Mouse (Mus musculus) limb, embryonic 15.5 days (tissue): Measurements from ENCODE around the gene Supt6. TPM values are rescaled to one million over a fixed set of nuclear protein-coding genes. Genes with fewer than 3 reads are reported as not detected.
"Not testable (repeated sequence)": the region's sequence is repeated elsewhere in the genome, so short reads cannot be mapped to it uniquely, and the experiment has no call there.

Source experiments
- ATAC-seq: fragments of 200-750 bp; cut with Nextera tagmentation; 2 replicates; pipeline ENCODE4 v1.8.0; 2017; ENCODE audit warnings: low read depth, moderate TSS enrichment; ENCODE audit not compliant: insufficient number of reproducible peaks, low FRiP score, low TSS enrichment
- H3K27ac ChIP-seq: fragments of 300-500 bp; sonication (generic); 2 replicates; pipeline ENCODE4 v1.5.1; 2015; ENCODE audit warnings: moderate library complexity, mild to moderate bottlenecking, inconsistent platforms
- H3K27me3 ChIP-seq: fragments of 300-500 bp; sonication (generic); 2 replicates; pipeline ENCODE4 v1.6.1; 2015; ENCODE audit warnings: inconsistent platforms
- H3K36me3 ChIP-seq: fragments of 300-500 bp; sonication (generic); 2 replicates; pipeline ENCODE4 v1.6.1; 2015; ENCODE audit warnings: inconsistent platforms
- H3K4me1 ChIP-seq: fragments of 300-500 bp; sonication (generic); 2 replicates; pipeline ENCODE4 v1.6.1; 2015; ENCODE audit warnings: inconsistent platforms
- H3K4me2 ChIP-seq: fragments of 300-500 bp; sonication (generic); 2 replicates; pipeline ENCODE4 v1.6.1; 2015; ENCODE audit warnings: mild to moderate bottlenecking, inconsistent platforms
- H3K4me3 ChIP-seq: fragments of 300-500 bp; sonication (generic); 2 replicates; pipeline ENCODE4 v1.5.1; 2015; ENCODE audit warnings: mild to moderate bottlenecking, inconsistent platforms
- H3K9ac ChIP-seq: fragments of 300-500 bp; sonication (generic); 2 replicates; pipeline ENCODE4 v1.6.1; 2015; ENCODE audit warnings: inconsistent platforms
- H3K9me3 ChIP-seq: fragments of 300-500 bp; sonication (generic); 2 replicates; pipeline ENCODE4 v1.6.1; 2016; ENCODE audit warnings: inconsistent platforms
- WGBS: fragments of 180-500 bp; shearing (Covaris S2); methylation state at CpG from one replicate; pipeline ENCODE4 v1.1.7; 2015; 5-methylcytosine and 5-hydroxymethylcytosine counted together
- polyA plus RNA-seq: library from polyadenylated mRNA; unstranded; fragments of >200 nt; fragmentation: Nextera tagmentation; extraction: Ambion mirVana; gene quantifications from 2 replicates; pipeline ENCODE4 v1.2.1, GENCODE M21; 2015

The Supt6 gene
- polyA plus RNA-seq, 1 experiment from 2014 or later: 28.2 TPM

DNA sequence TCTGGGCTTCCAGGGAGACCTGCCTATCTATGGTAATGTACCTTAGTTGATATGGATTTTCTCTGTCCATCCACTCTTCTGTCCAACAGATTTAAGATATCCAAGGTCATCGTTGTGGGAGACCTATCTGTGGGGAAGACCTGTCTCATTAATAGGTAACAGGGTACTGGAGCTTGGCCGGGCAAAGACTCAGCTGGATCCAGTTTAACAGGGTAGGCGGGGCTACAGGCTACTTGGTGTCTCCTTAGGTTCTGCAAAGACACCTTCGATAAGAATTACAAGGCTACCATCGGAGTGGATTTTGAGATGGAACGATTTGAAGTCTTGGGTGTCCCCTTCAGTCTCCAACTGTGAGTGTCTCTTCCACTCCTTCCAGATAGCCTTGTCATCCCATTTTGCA is 55.7 kb downstream of the Supt6 start:
- WGBS: 51% methylated on average over 6 of the region's 6 CpGs
- no peak for ATAC-seq
- Histone ChIP-seq H3K4me2 (peak overlapping the region; percentile 65), H3K27ac (peak overlapping the region; percentile 99), H3K4me3 (peak overlapping the region; percentile 76), H3K36me3 (peaks cover 28% of the 10 kb centered on the region), H3K27me3 (no peaks in the 10 kb centered on the region), H3K9ac (0 out of 2 replicates have a peak overlapping the region, but pooled peaks have one; percentile 89), H3K4me1 (peaks cover 27% of the 10 kb centered on the region), H3K9me3 (no peaks in the 10 kb centered on the region)

DNA sequence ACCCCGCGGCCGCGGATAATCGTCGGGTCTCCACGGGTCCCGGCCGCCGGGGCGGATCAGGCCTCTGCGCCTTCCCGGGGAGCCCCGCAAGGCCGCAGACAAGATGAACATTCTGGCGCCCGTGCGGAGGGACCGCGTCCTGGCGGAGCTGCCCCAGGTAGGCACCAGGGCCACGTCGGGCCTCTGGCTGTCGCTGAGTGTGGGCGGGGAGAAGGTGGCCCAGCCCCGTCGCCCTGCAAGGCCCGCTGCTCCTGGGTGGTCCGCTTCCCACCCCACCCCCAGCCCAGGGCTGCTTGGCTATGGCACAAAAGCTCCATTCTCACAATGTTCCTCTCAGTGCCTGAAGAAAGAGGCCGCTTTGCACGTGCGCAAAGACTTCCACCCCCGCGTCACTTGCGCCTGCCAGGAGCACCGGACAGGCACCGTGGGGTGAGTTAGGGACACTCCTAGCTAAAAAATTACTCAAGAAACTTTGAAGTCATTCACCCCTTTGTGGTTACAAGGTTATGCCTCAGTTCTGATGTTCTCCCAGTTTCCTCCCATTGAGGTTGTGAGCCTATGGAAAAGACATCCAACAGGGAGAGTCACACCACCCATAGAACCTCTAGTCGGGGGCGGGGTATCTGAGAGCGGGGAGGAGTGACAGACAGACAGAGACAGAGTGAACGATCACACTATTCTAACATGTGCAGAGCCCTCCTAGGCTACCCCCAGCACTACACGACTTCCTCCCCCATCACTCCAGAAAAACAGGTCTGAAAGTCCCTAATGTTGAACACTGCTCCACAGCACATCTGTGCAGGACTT is 56.4 kb downstream of the Supt6 start:
- H3K4me2 ChIP-seq: peak overlapping the region; percentile 65
- peaks cover 21% of the 10 kb centered on the region for H3K4me1 ChIP-seq
- H3K9ac ChIP-seq: peak overlapping the region; percentile 89
- H3K9me3 ChIP-seq: no peaks in the 10 kb centered on the region
- ATAC-seq: peak; percentile 68; the same call in 1 of the 2 replicates
- H3K27me3 ChIP-seq: no peaks in the 10 kb centered on the region
- peak overlapping the region; percentile 76 for H3K4me3 ChIP-seq
- peak overlapping the region; percentile 99 for H3K27ac ChIP-seq
- under 1% methylated on average over 42 of the region's 42 CpGs for WGBS
- peaks cover 28% of the 10 kb centered on the region for H3K36me3 ChIP-seq

DNA sequence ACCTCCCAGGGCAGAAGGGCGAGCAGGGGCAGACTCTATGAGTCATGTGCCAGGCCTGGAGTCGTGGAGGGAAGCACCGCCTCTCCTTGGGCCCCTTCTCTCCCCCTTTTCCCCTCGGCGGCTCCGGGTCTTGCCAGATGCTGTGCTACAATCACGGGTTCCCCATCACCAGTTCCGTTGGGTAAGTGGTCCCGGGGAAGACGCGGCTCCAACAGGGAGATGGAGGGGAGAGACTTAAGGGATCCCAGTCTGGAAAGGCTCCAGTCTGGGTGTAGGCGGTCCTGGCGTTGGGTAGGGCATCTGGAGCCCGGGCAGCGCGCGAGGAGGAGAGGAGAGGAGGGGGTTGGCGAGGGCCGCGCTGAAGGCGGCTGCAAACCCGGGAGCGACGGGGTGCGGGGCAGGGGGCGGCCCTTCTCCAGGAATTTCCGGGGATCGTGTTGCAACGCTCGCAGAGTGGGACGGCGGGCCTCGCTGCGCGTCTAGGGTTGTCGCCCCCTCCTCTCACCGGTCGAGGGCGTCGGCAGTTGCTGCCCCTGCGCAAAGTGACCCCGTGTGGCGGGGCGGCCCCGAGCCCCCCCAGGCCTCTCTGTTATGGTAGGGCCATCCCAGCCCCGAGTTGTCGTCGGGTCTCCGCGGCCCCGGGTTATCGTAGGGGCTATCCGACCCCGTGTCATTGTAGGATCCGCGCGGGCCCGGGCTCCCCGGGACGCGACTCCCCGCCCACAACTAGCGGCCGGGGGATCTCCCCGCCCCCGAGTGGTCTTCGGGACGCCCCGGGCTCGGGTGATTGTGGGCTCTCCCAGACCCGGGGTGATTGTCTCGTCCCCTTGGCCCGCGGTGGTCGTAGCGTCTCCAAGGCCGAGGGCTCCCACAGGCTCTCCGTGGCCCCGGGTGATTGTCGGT is 57.2 kb downstream of the Supt6 start, which contains the start of gene Rab34:
Gene Rab34, plus strand, starts transcription at position 100 of the 903 bp plus-strand sequence.
- under 1% methylated on average over 78 of the region's 80 CpGs for whole genome bisulfite sequencing
- H3K9ac ChIP-seq: peak within 1 kb of the TSS; percentile 89
- peak within 1 kb of the TSS; percentile 99 for H3K27ac ChIP-seq
- peaks cover 23% of the 10 kb centered on the region for H3K4me1 ChIP-seq
- H3K36me3 ChIP-seq: peaks cover 28% of the 10 kb centered on the region
- H3K27me3 ChIP-seq: no peaks in the 10 kb centered on the region
- H3K4me3 ChIP-seq: peak within 1 kb of the TSS; percentile 76
- H3K4me2 ChIP-seq: peak within 1 kb of the TSS; percentile 65
- no peaks in the 10 kb centered on the region for H3K9me3 ChIP-seq
- ATAC-seq: peak; percentile 90

DNA sequence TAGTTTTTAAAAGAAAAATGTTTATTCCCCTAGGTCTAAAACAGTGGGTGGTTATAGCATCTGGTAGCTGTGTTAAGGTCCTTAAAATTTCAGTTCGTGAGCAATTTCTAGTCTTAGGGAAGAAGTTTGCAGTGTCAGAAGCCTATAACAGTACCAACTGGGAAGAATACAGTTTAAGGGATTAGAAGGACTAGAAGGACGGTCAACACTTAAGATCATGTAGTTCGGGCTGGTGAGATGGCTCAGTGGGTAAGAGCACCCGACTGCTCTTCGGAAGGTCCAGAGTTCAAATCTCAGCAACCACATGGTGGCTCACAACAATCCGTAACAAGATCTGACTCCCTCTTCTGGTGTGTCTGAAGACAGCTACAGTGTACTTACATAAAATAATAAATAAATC is 61.1 kb downstream of the Supt6 start:
- not testable (repeated sequence) for H3K9ac ChIP-seq, H3K4me3 ChIP-seq, ATAC-seq, H3K4me2 ChIP-seq, H3K27ac ChIP-seq, H3K9me3 ChIP-seq, H3K27me3 ChIP-seq
- H3K4me1 ChIP-seq: peaks cover 34% of the 10 kb centered on the region
- peaks cover 24% of the 10 kb centered on the region for H3K36me3 ChIP-seq
- 94% methylated on average over 6 of the region's 6 CpGs for WGBS

DNA sequence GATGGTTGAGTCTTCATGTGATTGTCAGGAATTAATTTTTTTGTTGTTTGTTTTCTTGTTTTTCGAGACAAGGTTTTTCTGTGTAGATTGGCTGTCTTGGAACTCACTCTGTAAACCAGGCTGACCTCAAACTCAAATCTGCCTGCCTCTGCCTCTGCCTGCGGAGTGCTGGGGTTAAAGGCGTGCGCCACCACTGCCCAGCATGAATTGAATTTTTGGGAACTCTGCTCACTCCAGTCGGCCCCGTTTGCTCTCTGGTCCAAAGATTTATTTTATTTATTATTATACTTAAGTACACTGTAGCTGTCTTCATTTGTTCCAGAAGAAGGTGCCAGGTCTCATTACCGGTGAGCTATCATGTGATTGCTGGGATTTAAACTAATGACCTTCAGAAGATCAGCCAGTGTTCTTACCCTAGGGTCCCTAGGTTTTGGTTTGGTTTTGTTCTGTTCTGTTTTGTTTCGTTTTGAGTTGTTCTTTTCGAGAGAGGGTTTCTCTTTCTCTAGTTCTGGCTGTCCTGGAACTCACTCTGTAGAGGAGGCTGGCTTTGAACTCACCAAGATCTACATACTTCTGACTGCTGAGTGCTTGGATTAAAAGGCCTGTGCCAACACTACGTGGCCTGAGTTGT is 61.8 kb downstream of the Supt6 start:
- no peaks in the 10 kb centered on the region for H3K9me3 ChIP-seq
- peaks cover 28% of the 10 kb centered on the region for H3K36me3 ChIP-seq
- peak overlapping the region; percentile 93 for H3K4me3 ChIP-seq
- WGBS: 49% methylated on average over 10 of the region's 10 CpGs
- no peak for ATAC-seq
- no peak overlapping the region for H3K9ac ChIP-seq
- H3K4me2 ChIP-seq: peak overlapping the region; percentile 47
- peaks cover 37% of the 10 kb centered on the region for H3K4me1 ChIP-seq
- H3K27me3 ChIP-seq: no peaks in the 10 kb centered on the region
- peak overlapping the region; percentile 96 for H3K27ac ChIP-seq

DNA sequence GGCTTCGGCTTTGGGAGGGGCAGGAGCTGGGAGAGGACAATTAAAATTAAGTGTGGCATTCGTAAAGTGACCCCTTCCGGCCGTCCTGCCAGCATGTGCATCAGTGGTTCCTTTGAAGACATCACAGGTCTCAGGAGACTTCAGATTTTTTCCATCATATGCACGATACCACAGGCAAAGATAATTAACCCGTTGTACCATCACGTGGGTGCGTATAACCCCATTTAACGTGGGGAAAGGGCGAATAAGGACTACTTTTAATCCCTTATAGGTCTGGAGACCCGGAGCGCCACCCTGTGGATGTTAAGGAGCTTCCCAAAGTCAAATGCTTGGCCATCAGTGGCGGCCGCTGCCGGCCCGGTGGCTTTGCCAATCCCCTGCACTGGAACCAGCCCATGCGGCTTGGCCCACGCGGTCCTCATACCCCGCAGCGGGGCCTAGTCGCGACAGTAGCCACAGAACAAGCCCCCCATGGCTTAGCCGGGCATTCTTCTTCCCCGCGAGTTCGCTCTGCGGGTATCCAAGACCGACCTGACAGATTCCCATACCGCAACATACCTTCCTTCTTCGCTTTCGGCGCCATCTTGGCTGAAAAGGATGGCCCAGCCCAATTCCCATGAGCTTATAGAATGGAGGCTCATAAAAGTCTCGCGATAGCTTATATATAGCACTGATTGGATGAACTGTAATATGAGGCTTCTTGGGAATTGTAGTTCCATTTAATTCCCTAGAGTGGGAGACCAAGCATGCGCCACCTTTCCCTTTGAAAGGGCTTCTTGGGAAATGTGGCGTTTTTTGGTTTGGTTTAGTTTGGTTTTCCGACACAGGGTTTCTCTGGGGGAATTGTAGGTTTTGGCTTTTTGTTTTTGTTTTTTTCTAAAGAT is 62.6 kb downstream of the Supt6 start, which contains the start of gene Rpl23a:
Gene Rpl23a, minus strand, starts transcription at position 624 of the 884 bp plus-strand sequence.
- under 1% methylated on average over 38 of the region's 38 CpGs for WGBS

DNA sequence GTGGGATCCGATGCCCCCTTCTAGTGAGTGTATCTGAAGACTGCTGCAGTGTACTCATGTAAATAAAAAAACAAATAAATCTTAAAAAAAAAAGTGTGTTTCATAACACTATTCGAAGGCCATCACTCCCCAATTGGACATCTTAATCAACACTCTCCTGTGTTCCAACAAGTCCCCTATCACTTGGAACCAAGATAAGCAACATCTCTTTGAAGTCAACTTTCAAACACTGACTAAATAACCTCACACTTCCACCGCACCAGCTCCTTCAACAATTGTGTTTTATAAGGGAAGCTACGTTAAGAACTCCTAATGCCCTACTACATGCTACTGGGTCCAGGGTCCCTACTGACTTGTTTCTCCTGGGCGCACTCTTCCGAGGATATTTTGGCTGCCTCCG is 63.3 kb downstream of the Supt6 start:
- no peak for ATAC-seq

More for the DNA sequence above, 62.6 kb downstream of the Supt6 start, which contains the start of gene Rpl23a:
- Histone ChIP-seq H3K27me3 (no peaks in the 10 kb centered on the region), H3K4me1 (peaks cover 38% of the 10 kb centered on the region), H3K9ac (peak within 1 kb of the TSS; percentile 87), H3K27ac (peak within 1 kb of the TSS; percentile 96), H3K36me3 (peaks cover 28% of the 10 kb centered on the region), H3K4me2 (peak within 1 kb of the TSS; percentile 49), H3K9me3 (no peaks in the 10 kb centered on the region), H3K4me3 (peak within 1 kb of the TSS; percentile 93)
- peak; percentile 88 for ATAC-seq

DNA sequence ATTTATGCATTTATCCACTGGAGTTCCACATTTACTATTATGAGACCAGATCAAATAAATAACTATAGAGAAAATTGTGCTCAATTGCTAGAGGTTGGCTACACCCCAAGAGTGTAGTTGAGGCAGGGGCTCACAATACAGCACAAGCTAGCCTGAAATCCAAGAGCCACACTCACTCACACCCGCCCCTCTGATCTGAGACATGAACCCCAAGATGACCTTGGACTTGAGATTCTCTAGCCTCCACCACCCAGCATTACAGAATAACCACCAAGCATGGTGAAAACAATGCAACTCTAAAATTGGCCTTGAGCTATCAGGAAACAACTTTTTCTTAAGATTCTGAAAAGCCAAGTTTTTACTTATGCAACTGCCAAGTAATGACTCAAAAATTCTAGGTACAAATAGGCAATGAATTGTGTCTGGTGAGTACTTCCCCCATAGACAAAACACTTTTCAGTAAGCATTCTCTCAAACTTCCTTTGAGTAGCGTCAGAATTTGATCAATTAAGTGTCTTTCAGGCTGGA is 63.9 kb downstream of the Supt6 start:
- Histone ChIP-seq H3K4me3 (peak overlapping the region; percentile 93), H3K27ac (no peak overlapping the region)

More for the DNA sequence above, 63.3 kb downstream of the Supt6 start:
- H3K4me3 ChIP-seq: peak overlapping the region; percentile 93
- H3K4me2 ChIP-seq: peak overlapping the region; percentile 49
- 9% methylated on average over 7 of the region's 7 CpGs for WGBS
- H3K4me1 ChIP-seq: peaks cover 41% of the 10 kb centered on the region
- no peaks in the 10 kb centered on the region for H3K9me3 ChIP-seq
- peak overlapping the region; percentile 87 for H3K9ac ChIP-seq
- peaks cover 28% of the 10 kb centered on the region for H3K36me3 ChIP-seq
- H3K27ac ChIP-seq: 0 out of 2 replicates have a peak overlapping the region, but pooled peaks have one; percentile 96
- H3K27me3 ChIP-seq: no peaks in the 10 kb centered on the region

DNA sequence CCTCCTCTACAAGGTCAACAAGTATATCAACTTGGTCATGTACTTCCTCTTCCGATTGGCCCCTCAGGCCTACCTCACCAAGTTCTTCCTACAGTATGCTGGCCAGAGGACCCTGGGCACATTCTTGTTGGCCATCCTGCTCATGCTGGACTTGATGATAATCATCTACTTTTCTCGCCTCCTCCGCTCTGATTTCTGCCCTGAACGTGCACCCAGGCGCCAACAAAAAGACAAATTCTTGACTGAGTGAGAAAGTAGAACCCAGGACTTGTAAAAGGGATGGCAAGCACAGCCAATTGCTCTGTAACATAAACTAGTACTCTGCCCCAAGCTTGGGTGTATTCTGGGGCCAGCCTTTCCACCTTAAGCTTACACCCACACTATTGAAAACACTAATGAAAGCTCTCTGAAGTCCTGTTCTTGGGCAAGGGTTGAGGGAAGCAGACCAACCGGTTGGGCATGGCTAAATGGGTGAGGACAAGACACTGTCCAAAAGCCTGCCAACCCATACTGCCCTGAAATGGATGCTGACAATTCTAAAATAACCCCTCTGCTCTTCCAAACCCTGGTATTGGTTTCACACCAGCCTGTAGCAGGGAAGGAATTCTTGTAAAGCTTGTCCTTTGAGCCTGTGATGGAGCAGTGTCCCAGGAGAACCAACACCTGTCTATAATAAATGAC is 65.6 kb downstream of the Supt6 start:
- H3K4me2 ChIP-seq: peak overlapping the region; percentile 83; the same call in 1 of the 2 replicates
- WGBS: 74% methylated on average over 6 of the region's 6 CpGs
- no peaks in the 10 kb centered on the region for H3K27me3 ChIP-seq
- no peak overlapping the region for H3K4me3 ChIP-seq
- peak overlapping the region; percentile 7; the same call in 1 of the 2 replicates for H3K27ac ChIP-seq
- ATAC-seq: no peak
- peaks cover 50% of the 10 kb centered on the region for H3K4me1 ChIP-seq
- H3K36me3 ChIP-seq: peaks cover 28% of the 10 kb centered on the region
- H3K9me3 ChIP-seq: no peaks in the 10 kb centered on the region
- H3K9ac ChIP-seq: no peak overlapping the region

More for the DNA sequence above, 63.9 kb downstream of the Supt6 start:
- H3K36me3 ChIP-seq: peaks cover 28% of the 10 kb centered on the region
- H3K27me3 ChIP-seq: no peaks in the 10 kb centered on the region
- ATAC-seq: no peak
- peak overlapping the region; percentile 49 for H3K4me2 ChIP-seq
- no peak overlapping the region for H3K9ac ChIP-seq
- H3K9me3 ChIP-seq: no peaks in the 10 kb centered on the region
- 48% methylated on average over 2 of the region's 2 CpGs for WGBS
- H3K4me1 ChIP-seq: peaks cover 43% of the 10 kb centered on the region

DNA sequence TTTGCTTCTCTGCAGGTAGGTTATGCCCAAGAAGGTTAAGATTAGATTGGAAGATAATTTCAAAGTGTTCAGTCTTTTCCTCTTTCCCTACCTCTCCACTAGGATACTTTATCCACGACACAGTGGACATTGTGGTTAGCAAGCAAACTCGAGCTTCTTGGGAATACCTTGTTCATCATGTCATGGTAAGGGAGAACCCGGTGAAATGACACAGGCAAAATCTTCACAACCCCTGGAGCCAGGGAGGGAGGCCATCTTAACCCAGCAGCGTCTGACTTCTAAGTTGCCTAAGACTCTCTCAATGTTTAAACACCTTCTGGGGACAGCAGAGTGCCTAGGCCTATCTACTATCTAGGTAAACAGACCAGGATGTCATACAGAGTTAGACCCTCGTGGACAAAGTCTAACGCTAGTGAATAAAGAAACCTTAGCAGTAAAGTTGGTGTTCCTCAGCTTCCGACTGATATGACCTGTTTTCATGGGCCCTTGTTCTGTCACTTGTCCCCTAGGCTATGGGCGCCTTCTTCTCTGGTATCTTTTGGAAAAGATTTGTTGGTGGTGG is 66.3 kb downstream of the Supt6 start:
- Histone ChIP-seq H3K36me3 (peaks cover 28% of the 10 kb centered on the region), H3K27me3 (no peaks in the 10 kb centered on the region), H3K4me2 (peak overlapping the region; percentile 83), H3K4me3 (peak overlapping the region; percentile 73), H3K9me3 (no peaks in the 10 kb centered on the region), H3K27ac (peak overlapping the region; percentile 97), H3K4me1 (peaks cover 50% of the 10 kb centered on the region), H3K9ac (peak overlapping the region; percentile 57; the same call in 1 of the 2 replicates)
- no peak for ATAC-seq
- 26% methylated on average over 8 of the region's 8 CpGs for WGBS
